8 mouse cellular contexts compared by ENCODE assay signal in the genomic region with DNA sequence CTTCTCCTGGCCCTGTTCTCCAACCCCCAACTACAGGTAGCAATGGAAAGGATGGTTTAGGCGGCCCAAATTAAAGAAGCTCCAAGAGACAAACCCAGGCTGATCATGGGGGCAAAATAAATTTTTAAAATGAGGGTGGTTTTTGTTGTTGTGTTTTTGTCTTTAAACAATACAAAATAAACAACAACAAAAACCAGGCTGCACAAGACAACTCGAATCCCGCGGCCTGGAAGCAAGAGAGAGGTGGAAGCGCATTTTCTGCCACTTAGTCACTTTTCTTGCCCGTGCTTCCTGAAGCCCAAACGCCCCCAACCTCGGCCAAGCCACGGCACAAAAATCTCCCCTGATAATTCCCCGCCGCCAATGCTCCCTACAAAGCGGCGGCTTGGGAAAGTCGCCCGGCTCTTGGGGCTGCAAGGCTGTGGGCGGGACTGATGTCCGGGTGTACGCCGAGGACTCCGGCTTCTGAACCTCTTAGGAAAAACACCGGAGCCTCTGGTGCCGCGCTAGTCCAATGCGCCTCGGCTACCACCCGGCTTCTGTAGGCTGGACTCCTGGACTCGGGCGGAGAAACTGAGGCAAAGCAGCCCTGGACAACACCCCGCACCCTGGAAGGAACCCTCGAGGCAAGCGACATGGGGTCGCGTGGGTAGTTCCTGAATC. TPM values are rescaled to one million over a fixed set of nuclear protein-coding genes. Genes with fewer than 3 reads are reported as not detected.
DNase-seq lines count a peak whose midpoint lies in the region; ATAC-seq lines count a peak whose summit lies in the region.

No protein-coding gene starts in this region.

- 4% methylated on average over 33 of the region's 33 CpGs for WGBS in kidney, embryonic 15.5 days
- WGBS in heart, embryonic 16.5 days, result 5% methylated on average over 33 of the region's 33 CpGs

- no peak overlapping the region for H3K9ac ChIP-seq in kidney, embryonic 15.5 days
- peak overlapping the region; percentile 44; the same call in 1 of the 2 replicates for H3K9ac ChIP-seq in heart, embryonic 16.5 days (ENCODE audit: low read length)

- no peaks in the 10 kb centered on the region for H3K36me3 ChIP-seq in kidney, embryonic 15.5 days
- no peaks in the 10 kb centered on the region for H3K36me3 ChIP-seq in heart, embryonic 16.5 days (ENCODE audit: control insufficient read depth, insufficient read depth)

- peak overlapping the region; percentile 28 for H3K4me2 ChIP-seq in kidney, embryonic 15.5 days
- peak overlapping the region; percentile 57 for H3K4me2 ChIP-seq in heart, embryonic 16.5 days (ENCODE audit: low read depth, low read length)

- peak overlapping the region; percentile 5 for H3K4me3 ChIP-seq in kidney, embryonic 15.5 days (replicated peaks)
- H3K4me3 ChIP-seq in heart, embryonic 16.5 days (ENCODE audit: low read length), result peak overlapping the region; percentile 33

- no peaks in the 10 kb centered on the region for H3K9me3 ChIP-seq in kidney, embryonic 15.5 days (replicated peaks)
- H3K9me3 ChIP-seq in heart, embryonic 16.5 days (replicated peaks; ENCODE audit: control insufficient read depth, low read length), result no peaks in the 10 kb centered on the region

- DNase-seq in kidney, adult 8-10 months, result no peak
- peak; percentile 77 for DNase-seq in cerebellum, adult 9-11 months
- peak; percentile 68 for DNase-seq in lung, postnatal 10 days
- no peak for DNase-seq in natural killer cell, adult 2 months (ENCODE audit: low spot score in 2 of 2)
- DNase-seq in yolk sac, embryonic 10.5 days (ENCODE audit: low spot score), result no peak
- DNase-seq in layer of hippocampus, postnatal 36 days, result no peak

- peaks cover 100% of the 10 kb centered on the region for H3K27me3 ChIP-seq in kidney, embryonic 15.5 days
- H3K27me3 ChIP-seq in heart, embryonic 16.5 days (ENCODE audit: control insufficient read depth, insufficient read depth, low read length), result peaks cover 83% of the 10 kb centered on the region

- peaks cover 46% of the 10 kb centered on the region for H3K4me1 ChIP-seq in kidney, embryonic 15.5 days
- peaks cover 41% of the 10 kb centered on the region for H3K4me1 ChIP-seq in heart, embryonic 16.5 days (ENCODE audit: control insufficient read depth, insufficient read depth, low read length)

- no peak overlapping the region for H3K27ac ChIP-seq in kidney, embryonic 15.5 days
- H3K27ac ChIP-seq in heart, embryonic 16.5 days (ENCODE audit: low read length), result no peak overlapping the region

- ATAC-seq in kidney, embryonic 15.5 days (replicated peaks; ENCODE audit: low FRiP score), result no peak
- ATAC-seq in heart, embryonic 16.5 days (replicated peaks; ENCODE audit: extremely low read depth, insufficient read depth, low FRiP score), result no peak

RNA-seq across cellular contexts. Expression of a gene that starts 16.1 kb away (rescaled TPM):
- polyA plus RNA-seq in kidney, embryonic 15.5 days (2015; fragmentation: Nextera tagmentation; extraction: Ambion mirVana), result 14.2 and 15.5 TPM in 2 replicates
- 12.7 and 15.9 TPM in 2 replicates for polyA plus RNA-seq in heart, embryonic 16.5 days (2015; fragmentation: Nextera tagmentation; extraction: Ambion mirVana)
- total RNA-seq in layer of hippocampus, postnatal 36 days (2021), result 100 to 1,000 TPM; 387 to 434 TPM

RNA-seq across cellular contexts. Expression of a gene that starts 38.6 kb away (rescaled TPM):
- polyA plus RNA-seq in kidney, embryonic 15.5 days (2015; fragmentation: Nextera tagmentation; extraction: Ambion mirVana), result 6.3 and 7.0 TPM in 2 replicates
- 6.6 and 6.8 TPM in 2 replicates for polyA plus RNA-seq in heart, embryonic 16.5 days (2015; fragmentation: Nextera tagmentation; extraction: Ambion mirVana)
- total RNA-seq in layer of hippocampus, postnatal 36 days (2021), result 10 to 100 TPM in 1 of 2 experiments, 1 to 10 TPM in 1; 9.4 to 10.5 TPM

RNA-seq across cellular contexts. Expression of a gene that starts 47.3 kb away (rescaled TPM):
- 52.6 and 53.0 TPM in 2 replicates for polyA plus RNA-seq in kidney, embryonic 15.5 days (2015; fragmentation: Nextera tagmentation; extraction: Ambion mirVana)
- polyA plus RNA-seq in heart, embryonic 16.5 days (2015; fragmentation: Nextera tagmentation; extraction: Ambion mirVana), result 47.7 and 48.3 TPM in 2 replicates
- 10 to 100 TPM; 23.2 to 25.7 TPM for total RNA-seq in layer of hippocampus, postnatal 36 days (2021)

RNA-seq across cellular contexts. Expression of a gene that starts 56.4 kb away (rescaled TPM):
- 112 and 122 TPM in 2 replicates for polyA plus RNA-seq in kidney, embryonic 15.5 days (2015; fragmentation: Nextera tagmentation; extraction: Ambion mirVana)
- 128 and 131 TPM in 2 replicates for polyA plus RNA-seq in heart, embryonic 16.5 days (2015; fragmentation: Nextera tagmentation; extraction: Ambion mirVana)
- 10 to 100 TPM; 67.9 to 68.5 TPM for total RNA-seq in layer of hippocampus, postnatal 36 days (2021)

Comparison
In these comparisons a context has a peak if more than half of its experiments do, and no peak if none do; other contexts are left out.
1. DNase-seq: peak in cerebellum, adult 9-11 months (single experiment) and lung, postnatal 10 days (single experiment); none in kidney, adult 8-10 months (0 of 2), natural killer cell, adult 2 months (0 of 2), yolk sac, embryonic 10.5 days (single experiment) and layer of hippocampus, postnatal 36 days (0 of 2).